Mouse (Mus musculus) forebrain, embryonic 14.5 days (tissue): Measurements from ENCODE around the gene Gm10160. TPM values are rescaled to one million over a fixed set of nuclear protein-coding genes. Genes with fewer than 3 reads are reported as not detected.

Experiments
- ATAC-seq: fragments of 200-750 bp; cut with Nextera tagmentation; 2 replicates; pipeline ENCODE4 v1.8.0; 2017; ENCODE audit warnings: mild to moderate bottlenecking, moderate library complexity
- DNase-seq: peaks from one replicate; pipeline ENCODE4 v3.0.0-alpha.2; 2015; ENCODE audit warnings: low spot score
- H3K27ac ChIP-seq: fragments of 300-500 bp; sonication (generic); 2 replicates; pipeline ENCODE4 v1.5.1; 2014; ENCODE audit warnings: low read depth, mild to moderate bottlenecking, control low read depth, low read length, moderate library complexity
- H3K27me3 ChIP-seq: fragments of 300-500 bp; sonication (generic); replicated peaks from 2 replicates; pipeline ENCODE4 v1.6.1; 2014; ENCODE audit warnings: low read length, control low read depth, mixed read lengths; ENCODE audit not compliant: control insufficient read depth, insufficient read depth
- H3K36me3 ChIP-seq: fragments of 300-500 bp; sonication (generic); 2 replicates; pipeline ENCODE4 v1.6.1; 2014; ENCODE audit warnings: low read length, control low read depth; ENCODE audit not compliant: control insufficient read depth, insufficient read depth
- H3K4me1 ChIP-seq: fragments of 300-500 bp; sonication (generic); 2 replicates; pipeline ENCODE4 v1.6.1; 2014; ENCODE audit warnings: antibody characterized with exemption, low read length, control low read depth; ENCODE audit not compliant: control insufficient read depth, insufficient read depth
- H3K4me2 ChIP-seq: fragments of 300-500 bp; sonication (generic); 2 replicates; pipeline ENCODE4 v1.6.1; 2014; ENCODE audit warnings: mild to moderate bottlenecking, control low read depth, low read length
- H3K4me3 ChIP-seq: fragments of 300-500 bp; sonication (generic); 2 replicates; pipeline ENCODE4 v1.5.1; 2014; ENCODE audit warnings: low read depth, low read length, control low read depth
- H3K9ac ChIP-seq: fragments of 300-500 bp; sonication (generic); 2 replicates; pipeline ENCODE4 v1.6.1; 2014; ENCODE audit warnings: mild to moderate bottlenecking, low read length, control low read depth, moderate library complexity
- H3K9me3 ChIP-seq: fragments of 300-500 bp; sonication (generic); replicated peaks from 2 replicates; pipeline ENCODE4 v1.6.1; 2016; ENCODE audit warnings: low read length, control low read depth, mixed read lengths; ENCODE audit not compliant: control insufficient read depth
- WGBS: fragments of 180-500 bp; shearing (Covaris S2); extraction: QIAGEN DNeasy Blood & Tissue Kit; methylation state at CpG from one replicate; pipeline ENCODE4 v1.1.7; 2014; 5-methylcytosine and 5-hydroxymethylcytosine counted together
- polyA plus RNA-seq: library from polyadenylated mRNA; unstranded; fragments of >200 nt; fragmentation: Nextera tagmentation; extraction: Ambion mirVana; gene quantifications from 2 replicates; pipeline ENCODE4 v1.2.1, GENCODE M21; 2014

Gm10160 gene
- polyA plus RNA-seq, 1 experiment from 2014 or later = not detected

DNA sequence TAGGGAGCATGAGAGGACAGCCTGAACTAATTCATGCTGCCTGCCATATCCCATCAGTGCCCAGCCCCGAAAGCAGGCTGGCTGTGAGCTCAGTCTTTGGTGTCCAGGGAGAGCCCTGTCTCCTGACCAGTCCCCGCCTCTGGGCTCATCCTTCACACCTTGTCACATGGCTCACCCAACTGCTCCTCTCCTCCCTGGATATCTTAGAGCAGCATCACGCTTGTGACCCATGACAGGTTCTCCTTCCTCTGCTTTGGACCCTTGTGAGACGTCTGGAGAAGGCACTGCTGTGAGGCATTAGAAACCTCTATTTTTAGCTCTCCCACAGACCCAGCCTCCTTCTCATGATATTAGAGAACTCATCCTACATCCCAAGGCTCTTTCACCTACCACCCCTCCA, 6.3 kb upstream of the Gm10160 start:
- no peaks in the 10 kb centered on the region for H3K36me3 ChIP-seq
- 0 out of 2 replicates have a peak, but pooled peaks cover 2% of the 10 kb centered on the region for H3K27me3 ChIP-seq
- no peak overlapping the region for H3K27ac ChIP-seq
- peaks cover 11% of the 10 kb centered on the region; the same call in 1 of the 2 replicates for H3K4me1 ChIP-seq
- no peak overlapping the region for H3K9ac ChIP-seq
- 83% methylated on average over 4 of the region's 4 CpGs for WGBS
- no peak overlapping the region for H3K4me3 ChIP-seq
- H3K9me3 ChIP-seq = no peaks in the 10 kb centered on the region
- DNase-seq = no peak
- H3K4me2 ChIP-seq = no peak overlapping the region
- ATAC-seq = no peak

- Histone ChIP-seq H3K4me2 (no peak overlapping the region), H3K27ac (no peak overlapping the region), H3K36me3 (no peaks in the 10 kb centered on the region), H3K27me3 (0 out of 2 replicates have a peak, but pooled peaks cover 2% of the 10 kb centered on the region), H3K9ac (no peak overlapping the region), H3K4me1 (peaks cover 11% of the 10 kb centered on the region; the same call in 1 of the 2 replicates), H3K4me3 (no peak overlapping the region), H3K9me3 (no peaks in the 10 kb centered on the region)
- 91% methylated on average over 2 of the region's 2 CpGs for WGBS
- ATAC-seq = no peak
- no peak for DNase-seq
Observed at GRCm38 (mm10) chr7:81861461-81861860, 5.9 kb upstream of the Gm10160 start.

DNA sequence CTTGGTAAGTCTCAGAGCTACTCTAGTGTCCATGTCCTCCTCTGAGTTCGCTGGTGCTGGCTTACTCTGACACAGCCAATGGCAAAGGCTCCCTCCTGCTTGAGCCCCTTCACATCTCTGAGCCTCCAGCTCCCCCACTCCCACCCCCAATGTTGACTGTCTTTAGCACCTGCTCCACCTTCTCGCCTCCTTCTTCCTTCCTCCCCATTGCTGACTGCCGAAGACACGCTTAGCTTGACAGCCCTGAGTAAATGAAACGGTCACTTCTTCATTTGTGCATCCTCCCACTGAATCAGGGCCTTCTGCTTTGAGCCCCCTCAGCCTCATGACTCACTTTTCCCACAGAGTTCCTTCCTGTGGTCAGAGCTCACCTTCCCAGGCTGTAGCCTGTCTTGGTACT, 5.4 kb upstream of the Gm10160 start:
- H3K4me3 ChIP-seq = no peak overlapping the region
- peak overlapping the region; percentile 95; the same call in 1 of the 2 replicates for H3K4me2 ChIP-seq
- no peak for DNase-seq
- WGBS = 75% methylated on average over 5 of the region's 5 CpGs
- no peak overlapping the region for H3K27ac ChIP-seq
- no peak for ATAC-seq
- H3K27me3 ChIP-seq = 0 out of 2 replicates have a peak, but pooled peaks cover 2% of the 10 kb centered on the region
- H3K9me3 ChIP-seq = no peaks in the 10 kb centered on the region
- peaks cover 11% of the 10 kb centered on the region; the same call in 1 of the 2 replicates for H3K4me1 ChIP-seq
- no peaks in the 10 kb centered on the region for H3K36me3 ChIP-seq
- H3K9ac ChIP-seq = no peak overlapping the region

DNA sequence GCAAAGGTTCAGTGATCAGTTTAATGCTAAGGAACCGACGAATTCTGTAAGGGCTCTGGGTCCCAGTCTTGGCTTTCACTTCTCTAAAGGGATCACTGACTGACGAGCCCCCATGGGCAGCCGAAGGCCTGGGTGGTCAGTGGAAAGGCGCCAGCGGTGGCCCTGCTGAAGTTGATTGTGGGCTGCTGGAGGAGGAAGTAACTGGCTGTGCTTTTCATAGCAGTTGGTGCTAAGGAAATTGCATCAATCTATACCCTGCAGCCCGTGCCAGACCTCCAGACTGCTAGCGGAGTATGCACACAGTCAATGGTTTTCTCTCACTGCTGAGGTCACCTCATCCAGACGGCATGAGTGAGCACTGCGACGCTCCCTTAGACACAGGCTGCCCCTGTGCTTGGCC, 4.5 kb upstream of the Gm10160 start:
- Histone ChIP-seq H3K36me3 (no peaks in the 10 kb centered on the region), H3K27ac (no peak overlapping the region), H3K4me3 (no peak overlapping the region), H3K9me3 (no peaks in the 10 kb centered on the region), H3K4me2 (peak overlapping the region; percentile 95), H3K4me1 (peaks cover 11% of the 10 kb centered on the region; the same call in 1 of the 2 replicates), H3K9ac (no peak overlapping the region), H3K27me3 (0 out of 2 replicates have a peak, but pooled peaks cover 2% of the 10 kb centered on the region)
- DNase-seq (peak; percentile 39), ATAC-seq (no peak)
- 49% methylated on average over 11 of the region's 11 CpGs for WGBS

DNA sequence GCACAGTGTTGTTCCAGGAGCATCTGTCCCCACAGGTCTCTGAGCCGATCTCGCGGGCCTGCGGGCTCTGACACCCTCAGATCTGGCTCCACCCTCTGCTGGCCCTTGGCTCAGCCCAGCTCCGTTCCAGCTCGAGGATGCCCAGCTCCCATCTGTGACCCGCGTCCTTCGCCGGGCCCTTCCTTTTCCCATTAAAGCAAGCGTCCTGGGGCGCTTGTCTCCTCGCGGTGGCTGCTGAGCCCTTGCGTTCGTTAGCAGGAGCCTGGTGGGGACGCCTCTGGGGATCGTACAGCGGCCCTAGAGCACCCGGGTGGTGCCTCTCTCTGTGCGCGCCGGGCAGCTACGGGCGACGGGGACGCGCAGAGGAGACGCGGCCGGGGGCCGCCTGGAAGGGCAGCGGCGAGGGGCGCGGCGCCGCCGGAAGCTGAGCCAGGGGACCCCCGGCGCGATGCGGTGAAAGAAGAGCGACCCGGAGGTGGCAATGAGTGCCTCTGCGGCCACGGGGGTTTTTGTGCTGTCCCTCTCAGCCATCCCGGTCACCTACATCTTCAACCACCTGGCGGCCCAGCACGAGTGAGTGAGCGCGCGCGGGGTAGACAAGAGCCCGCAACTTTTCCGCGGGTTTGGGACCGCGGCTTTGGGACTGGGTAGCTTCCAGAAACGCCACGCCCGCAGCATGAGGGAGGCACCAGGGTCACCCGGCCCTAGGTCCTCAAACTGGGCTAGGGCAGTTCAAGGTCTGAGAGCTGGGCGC, 3.6 kb upstream of the Gm10160 start, which contains the start of gene Tm6sf1:
Tm6sf1 (plus strand) TSS at position 34 of the 754 bp plus-strand sequence.
- Histone ChIP-seq H3K4me3 (peak within 1 kb of the TSS; percentile 52), H3K27ac (no peak within 1 kb of the TSS), H3K4me1 (peaks cover 16% of the 10 kb centered on the region; the same call in 1 of the 2 replicates), H3K9me3 (no peaks in the 10 kb centered on the region), H3K9ac (peak within 1 kb of the TSS; percentile 74), H3K27me3 (0 out of 2 replicates have a peak, but pooled peaks cover 2% of the 10 kb centered on the region), H3K36me3 (no peaks in the 10 kb centered on the region), H3K4me2 (peak within 1 kb of the TSS; percentile 95)
- DNase-seq (peak; percentile 42), ATAC-seq (peak; percentile 74)
- under 1% methylated on average over 64 of the region's 64 CpGs for WGBS

DNA sequence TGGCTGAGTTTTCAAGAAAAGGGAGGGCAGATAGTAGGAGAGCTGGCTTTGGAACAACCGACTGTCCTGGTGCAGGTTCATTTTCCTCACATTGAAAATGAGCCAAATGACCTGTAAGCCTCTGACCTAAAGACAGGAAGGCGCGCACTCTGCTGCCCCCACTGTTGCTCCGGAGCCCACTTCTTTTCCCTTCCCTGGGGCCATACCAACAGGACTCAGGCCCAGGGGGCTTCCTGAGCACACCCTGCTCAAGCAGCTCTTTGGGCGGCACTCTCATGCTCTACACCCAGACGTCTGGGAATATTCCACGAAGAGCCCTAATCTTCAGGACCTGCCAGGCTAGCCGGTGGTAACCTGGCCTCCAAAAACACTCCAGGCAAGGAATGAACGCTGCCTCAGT, 2.6 kb upstream of the Gm10160 start:
- ATAC-seq = no peak
- DNase-seq = no peak
- H3K9ac ChIP-seq = no peak overlapping the region
- no peaks in the 10 kb centered on the region for H3K9me3 ChIP-seq
- 0 out of 2 replicates have a peak, but pooled peaks cover 2% of the 10 kb centered on the region for H3K27me3 ChIP-seq
- WGBS = 5% methylated on average over 9 of the region's 9 CpGs
- peak overlapping the region; percentile 95 for H3K4me2 ChIP-seq
- H3K4me1 ChIP-seq = peaks cover 16% of the 10 kb centered on the region; the same call in 1 of the 2 replicates
- H3K36me3 ChIP-seq = no peaks in the 10 kb centered on the region
- peak overlapping the region; percentile 52; the same call in 1 of the 2 replicates for H3K4me3 ChIP-seq
- H3K27ac ChIP-seq = no peak overlapping the region

- Histone ChIP-seq H3K9me3 (no peaks in the 10 kb centered on the region), H3K36me3 (no peaks in the 10 kb centered on the region), H3K4me3 (no peak overlapping the region), H3K27me3 (0 out of 2 replicates have a peak, but pooled peaks cover 2% of the 10 kb centered on the region), H3K4me2 (no peak overlapping the region), H3K4me1 (peaks cover 16% of the 10 kb centered on the region; the same call in 1 of the 2 replicates), H3K9ac (no peak overlapping the region), H3K27ac (no peak overlapping the region)
- WGBS = 85% methylated on average over 4 of the region's 4 CpGs
- ATAC-seq = no peak
- no peak for DNase-seq
Observed at GRCm38 (mm10) chr7:81856221-81856620, 627 bp upstream of the Gm10160 start.

DNA sequence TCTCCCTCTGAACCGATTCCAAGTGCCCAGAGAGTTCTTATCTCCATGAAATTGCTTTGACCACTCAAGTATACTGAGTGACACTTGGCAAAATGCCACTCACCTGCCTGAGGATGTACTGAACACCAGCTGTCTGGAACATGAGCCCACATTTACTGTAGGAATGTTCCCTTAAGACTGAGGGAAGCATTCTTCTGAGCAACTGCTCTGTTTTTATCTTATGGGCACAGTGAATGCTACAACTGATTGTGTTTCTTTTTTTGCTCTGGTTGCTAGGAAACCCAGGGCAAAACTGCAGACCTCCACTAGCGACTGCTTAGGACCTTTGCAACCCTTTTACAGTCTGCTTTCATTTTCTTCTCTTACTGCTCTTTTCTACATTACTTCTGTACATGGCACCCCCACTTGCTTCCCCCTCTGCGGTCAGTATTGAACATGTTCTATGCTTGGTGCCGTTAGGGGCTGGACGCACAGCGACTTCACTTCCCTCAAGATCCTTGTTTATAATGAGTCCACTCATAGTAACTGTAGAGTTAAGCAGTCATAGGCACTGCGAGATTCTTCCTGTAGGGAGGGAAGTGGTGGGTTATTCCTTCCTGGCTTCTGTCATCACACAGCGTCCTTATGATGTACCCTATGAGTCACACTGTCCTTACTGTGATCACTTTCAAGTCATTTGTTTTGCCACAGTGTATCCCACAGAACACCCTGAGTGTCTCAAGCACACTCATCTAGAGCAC, 856 bp downstream of the Gm10160 start:
- DNase-seq = peak; percentile 12
- Histone ChIP-seq H3K27ac (no peak overlapping the region), H3K9ac (no peak overlapping the region), H3K9me3 (no peaks in the 10 kb centered on the region), H3K36me3 (no peaks in the 10 kb centered on the region), H3K27me3 (0 out of 2 replicates have a peak, but pooled peaks cover 2% of the 10 kb centered on the region), H3K4me3 (no peak overlapping the region), H3K4me2 (no peak overlapping the region), H3K4me1 (peaks cover 13% of the 10 kb centered on the region; the same call in 1 of the 2 replicates)
- no peak for ATAC-seq
- 66% methylated on average over 8 of the region's 8 CpGs for WGBS
